Mouse (Mus musculus) cortical plate, adult 2 months (tissue): Measurements from ENCODE around the gene Srr.

ENCODE experiments used
- CTCF ChIP-seq: fragments of 200-500 bp; IDR thresholded peaks from 2 replicates; pipeline ENCODE4 v1.5.1; 2011; ENCODE audit warnings: mild to moderate bottlenecking, control low read depth, low read length; ENCODE audit not compliant: insufficient read depth; ENCODE audit errors: extremely low read depth
- POLR2A ChIP-seq: fragments of 200-500 bp; IDR thresholded peaks from 2 replicates; pipeline ENCODE4 v1.6.1; 2011; ENCODE audit warnings: mild to moderate bottlenecking, low read length, control low read depth; ENCODE audit not compliant: insufficient read depth; ENCODE audit errors: extremely low read depth

DNA sequence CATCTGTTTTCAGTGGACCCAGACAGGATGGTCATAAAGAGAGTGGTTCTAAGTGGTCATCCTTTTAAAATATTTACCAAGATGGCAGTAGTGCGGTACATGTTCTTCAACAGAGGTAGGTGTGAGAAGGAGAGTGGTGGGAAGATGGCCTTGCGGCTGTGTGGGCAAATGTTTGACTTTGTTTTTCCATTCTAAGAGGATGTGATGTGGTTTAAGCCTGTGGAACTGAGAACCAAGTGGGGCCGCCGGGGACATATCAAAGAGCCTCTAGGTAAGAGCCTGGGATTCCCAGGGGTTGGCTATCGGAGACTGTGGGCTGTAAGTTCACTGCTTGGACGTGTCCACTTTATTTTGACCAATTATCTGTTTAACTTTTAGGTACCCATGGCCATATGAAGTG is 17.9 kb downstream of the Srr start:
- no peak for TF ChIP-seq POLR2A
- TF ChIP-seq CTCF: no peak
